Mouse (Mus musculus) MEL (cell line): ENCODE measurements around the gene Elk3. TPM values are rescaled to one million over a fixed set of nuclear protein-coding genes. Genes with fewer than 3 reads are reported as not detected.

Experiments used
- DNase-seq: peaks from one replicate; pipeline ENCODE4 v3.0.0; 2011; ENCODE audit warnings: low read depth, low spot score
- H3K27ac ChIP-seq: 2 replicates; pipeline ENCODE4 v1.5.1; 2012; ENCODE audit warnings: low read depth, mild to moderate bottlenecking, control low read depth, low read length, moderate library complexity; ENCODE audit not compliant: control insufficient read depth
- H3K27me3 ChIP-seq, 2 experiments: fragments of 150-350 bp in 1 of 2; sonication (generic) in 1 of 2; 2 replicates each; pipeline ENCODE4 v1.6.1; 2012; ENCODE audit warnings: low read length in 2 of 2, mild to moderate bottlenecking in 2 of 2, improper control_type of control experiment in 1 of 2, moderate library complexity in 1 of 2; ENCODE audit not compliant: insufficient read depth in 2 of 2, control insufficient read depth in 1 of 2
- H3K36me3 ChIP-seq, 2 experiments: 2 replicates each; pipeline ENCODE4 v1.6.1; 2012 to 2014; ENCODE audit warnings: low read length in 2 of 2, improper control_type of control experiment in 1 of 2, inconsistent platforms in 1 of 2, mild to moderate bottlenecking in 1 of 2; ENCODE audit not compliant: insufficient read depth in 2 of 2, control insufficient read depth in 1 of 2
- H3K4me1 ChIP-seq, 2 experiments: fragments of 150-350 bp in 1 of 2; sonication (generic) in 1 of 2; 2 replicates each; pipeline ENCODE4 v1.6.1; 2012; ENCODE audit warnings: low read length in 2 of 2, improper control_type of control experiment in 1 of 2, mild to moderate bottlenecking in 1 of 2; ENCODE audit not compliant: insufficient read depth in 2 of 2, control insufficient read depth in 1 of 2
- H3K4me3 ChIP-seq, 2 experiments: fragments of 150-350 bp in 1 of 2; sonication (generic) in 1 of 2; 2 replicates each; pipeline ENCODE4 v1.5.1; 2012; ENCODE audit warnings: low read depth in 2 of 2, low read length in 2 of 2, mild to moderate bottlenecking in 2 of 2, moderate library complexity in 2 of 2, control low read depth in 1 of 2, improper control_type of control experiment in 1 of 2; ENCODE audit not compliant: control insufficient read depth in 1 of 2, insufficient read depth in 1 of 2
- H3K79me2 ChIP-seq: 2 replicates; pipeline ENCODE4 v1.6.1; 2012; ENCODE audit warnings: mild to moderate bottlenecking, low read length, moderate library complexity; ENCODE audit not compliant: control insufficient read depth, poor library complexity, insufficient read depth
- H3K9ac ChIP-seq: 2 replicates; pipeline ENCODE4 v1.6.1; 2012; ENCODE audit warnings: low read depth, mild to moderate bottlenecking, control low read depth, low read length, moderate library complexity; ENCODE audit not compliant: control insufficient read depth, poor library complexity, severe bottlenecking
- H3K9me3 ChIP-seq: fragments of 150-350 bp; sonication (generic); replicated peaks from 2 replicates; pipeline ENCODE4 v1.6.1; 2012; ENCODE audit warnings: mild to moderate bottlenecking, low read length, improper control_type of control experiment, moderate library complexity; ENCODE audit not compliant: insufficient read depth
- BHLHE40 ChIP-seq: IDR thresholded peaks from 2 replicates; pipeline ENCODE4 v1.6.1; 2012; ENCODE audit warnings: low read depth, mild to moderate bottlenecking, inconsistent platforms, low read length, improper control_type of control experiment, borderline replicate concordance
- CHD1 ChIP-seq: IDR thresholded peaks from 2 replicates; pipeline ENCODE4 v1.6.1; 2012; ENCODE audit warnings: low read depth, mild to moderate bottlenecking, inconsistent platforms, low read length, improper control_type of control experiment
- CTCF ChIP-seq, 3 experiments: IDR thresholded peaks in 2 of 3; conservative IDR thresholded peaks in 1 of 3; 2 replicates each; pipeline ENCODE4 v1.5.1; 2011 to 2012; ENCODE audit warnings: low read length in 3 of 3, low read depth in 2 of 3, mild to moderate bottlenecking in 2 of 3, improper control_type of control experiment in 1 of 3, inconsistent platforms in 1 of 3, mixed read lengths in 1 of 3, moderate library complexity in 1 of 3; ENCODE audit not compliant: control insufficient read depth in 1 of 3, insufficient read depth in 1 of 3, poor library complexity in 1 of 3, severe bottlenecking in 1 of 3
- E2F4 ChIP-seq: IDR thresholded peaks from 2 replicates; pipeline ENCODE4 v1.6.1; 2011; ENCODE audit warnings: low read depth, low read length, improper control_type of control experiment, borderline replicate concordance
- EP300 ChIP-seq, 2 experiments: IDR thresholded peaks; 2 replicates each; pipeline ENCODE4 v1.6.1; 2011; ENCODE audit warnings: improper control_type of control experiment in 2 of 2, low read length in 2 of 2, low read depth in 1 of 2, mild to moderate bottlenecking in 1 of 2
- ETS1 ChIP-seq: IDR thresholded peaks from 2 replicates; pipeline ENCODE4 v1.6.1; 2012; ENCODE audit warnings: low read depth, mild to moderate bottlenecking, inconsistent platforms, low read length, improper control_type of control experiment, moderate library complexity
- GABPA ChIP-seq: IDR thresholded peaks from 2 replicates; pipeline ENCODE4 v1.6.1; 2012; ENCODE audit warnings: low read depth, mild to moderate bottlenecking, inconsistent platforms, low read length, improper control_type of control experiment, moderate library complexity
- MAFK ChIP-seq: IDR thresholded peaks from 2 replicates; pipeline ENCODE4 v1.6.1; 2011; ENCODE audit warnings: low read depth, mild to moderate bottlenecking, low read length, improper control_type of control experiment, borderline replicate concordance
- MXI1 ChIP-seq: IDR thresholded peaks from 2 replicates; pipeline ENCODE4 v1.6.1; 2011; ENCODE audit warnings: mild to moderate bottlenecking, low read depth, low read length, improper control_type of control experiment
- MYB ChIP-seq: IDR thresholded peaks from 2 replicates; pipeline ENCODE4 v1.6.1; 2011; ENCODE audit warnings: mild to moderate bottlenecking, low read depth, low read length, improper control_type of control experiment
- MYC ChIP-seq: IDR thresholded peaks from 2 replicates; pipeline ENCODE4 v1.6.1; 2011; ENCODE audit warnings: low read depth, mild to moderate bottlenecking, low read length, improper control_type of control experiment, moderate library complexity
- NELFE ChIP-seq: IDR thresholded peaks from 2 replicates; pipeline ENCODE4 v1.6.1; 2011; ENCODE audit warnings: low read depth, low read length, improper control_type of control experiment
- RCOR1 ChIP-seq: IDR thresholded peaks from 2 replicates; pipeline ENCODE4 v1.6.1; 2012; ENCODE audit warnings: low read depth, mild to moderate bottlenecking, inconsistent platforms, low read length, improper control_type of control experiment
- USF2 ChIP-seq, 2 experiments: IDR thresholded peaks; 2 replicates each; pipeline ENCODE4 v1.6.1; 2011 to 2012; ENCODE audit warnings: improper control_type of control experiment in 2 of 2, low read length in 2 of 2, borderline replicate concordance in 1 of 2, inconsistent platforms in 1 of 2, low read depth in 1 of 2, mild to moderate bottlenecking in 1 of 2; ENCODE audit not compliant: insufficient read depth in 1 of 2
- ZMIZ1 ChIP-seq: IDR thresholded peaks from 2 replicates; pipeline ENCODE4 v1.6.1; 2012; ENCODE audit warnings: low read depth, mild to moderate bottlenecking, inconsistent platforms, low read length, improper control_type of control experiment, moderate library complexity
- ZNF384 ChIP-seq: IDR thresholded peaks from 2 replicates; pipeline ENCODE4 v1.6.1; 2012; ENCODE audit warnings: low read depth, mild to moderate bottlenecking, inconsistent platforms, low read length, improper control_type of control experiment
- polyA plus RNA-seq, 2 experiments: library from polyadenylated mRNA; stranded (reverse) in 1 of 2; unstranded in 1 of 2; fragments of >175 nt in 1 of 2; fragments of >200 nt in 1 of 2; gene quantifications; 2 replicates each; pipeline versions ENCODE4 v1.2.1 to v1.2.4; 2012; ENCODE audit warnings: low replicate concordance in 2 of 2, low read depth in 1 of 2; ENCODE audit not compliant: insufficient read length in 2 of 2, insufficient read depth in 1 of 2, missing spikeins in 1 of 2
- total RNA-seq: library from RNA; depleted of rRNA; stranded (reverse); fragments of 300-350 nt; gene quantifications from 2 replicates; pipeline ENCODE4 v1.2.3, GENCODE M21; 2012

Gene Elk3
- total and polyA plus RNA-seq, 3 experiments: 1.0 to 6.3 TPM; not detected in 1

DNA sequence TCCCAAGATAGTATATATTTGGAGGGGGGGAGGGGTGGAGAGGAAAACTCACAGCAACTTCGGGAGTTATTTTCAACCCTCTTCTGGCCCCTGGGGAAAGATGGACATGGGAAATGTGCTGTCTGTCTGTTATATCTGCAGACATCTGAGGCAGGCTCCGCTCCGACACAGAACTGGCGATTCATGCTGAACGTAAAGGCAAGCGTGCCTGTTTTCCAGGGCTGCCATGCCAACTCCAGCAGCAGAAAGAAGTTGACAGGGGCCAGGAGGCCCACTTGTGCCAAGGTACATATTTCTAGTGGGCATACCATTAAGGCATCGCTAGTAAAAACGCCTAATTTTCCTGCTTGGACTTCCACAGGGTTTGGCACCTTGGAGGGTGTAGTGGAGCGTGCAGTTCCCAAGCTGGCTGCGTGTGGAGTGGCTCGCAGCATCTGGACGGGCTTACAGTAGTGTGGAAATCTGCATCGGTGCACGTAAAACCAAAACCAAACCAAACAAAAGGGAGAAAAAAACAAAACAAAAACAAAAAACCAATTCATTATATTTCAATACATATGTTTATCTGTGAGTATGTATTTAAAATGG is 37.1 kb upstream of the Elk3 start:
- Histone ChIP-seq H3K9me3 (no peaks in the 10 kb centered on the region), H3K36me3 (no peaks in the 10 kb centered on the region), H3K4me3 (no peak overlapping the region), H3K79me2 (no peaks in the 10 kb centered on the region), H3K27me3 (peaks cover 2 to 3% of the 10 kb centered on the region in 2 experiments; a peak in 3 of 4 replicates), H3K27ac (no peak overlapping the region), H3K9ac (no peak overlapping the region), H3K4me1 (no peaks in the 10 kb centered on the region)
- no peak for TF ChIP-seq CTCF (IDR thresholded peaks at IDR 0.05 in 2 of 3, conservative IDR thresholded peaks at IDR 0.05 in 1 of 3; ENCODE audit: control insufficient read depth in 1 of 3, insufficient read depth in 1 of 3, low read depth in 2 of 3, low read length in 3 of 3, poor library complexity in 1 of 3, severe bottlenecking in 1 of 3)
- no peak for TF ChIP-seq BHLHE40
- TF ChIP-seq ZMIZ1: no peak
- TF ChIP-seq USF2 (IDR thresholded peaks at IDR 0.05; ENCODE audit: borderline replicate concordance in 1 of 2, insufficient read depth in 1 of 2, low read depth in 1 of 2, low read length in 2 of 2): no peak
- no peak for TF ChIP-seq MXI1
- no peak for TF ChIP-seq EP300 (IDR thresholded peaks at IDR 0.05; ENCODE audit: low read depth in 1 of 2, low read length in 2 of 2)
- no peak for TF ChIP-seq NELFE
- TF ChIP-seq ETS1: no peak
- no peak for TF ChIP-seq ZNF384
- TF ChIP-seq E2F4: no peak
- no peak for DNase-seq

GRCm38 (mm10) chr10:93347387-93347786 is 36.5 kb upstream of the Elk3 start:
- Histone ChIP-seq H3K4me3 (no peak overlapping the region), H3K79me2 (no peaks in the 10 kb centered on the region), H3K9ac (no peak overlapping the region), H3K36me3 (no peaks in the 10 kb centered on the region), H3K9me3 (no peaks in the 10 kb centered on the region), H3K4me1 (no peaks in the 10 kb centered on the region), H3K27ac (no peak overlapping the region), H3K27me3 (peaks cover 2 to 3% of the 10 kb centered on the region in 2 experiments; a peak in 3 of 4 replicates)
- DNase-seq: no peak
- no peak for TF ChIP-seq MYC
- TF ChIP-seq CHD1: no peak
- TF ChIP-seq RCOR1: no peak
- TF ChIP-seq MYB: no peak
- TF ChIP-seq GABPA: no peak
- TF ChIP-seq MAFK: no peak
- no peak for TF ChIP-seq ETS1
